Mouse (Mus musculus) gastrocnemius, postnatal 36 days (tissue): ENCODE data around the gene Snx22. TPM values are rescaled to one million over a fixed set of nuclear protein-coding genes. Genes with fewer than 3 reads are reported as not detected.

ENCODE experiments used
- DNase-seq, 2 experiments: peaks; one replicate each; pipeline ENCODE4 v3.0.0; 2022
- intact Hi-C: fragments of 180-260 bp; cut with DNase I; formaldehyde crosslinking; loops from one replicate; pipeline ENCODE4 v1.15.1; 2025
- total RNA-seq, 2 experiments: library from RNA; stranded (reverse); gene quantifications; 2 replicates each; pipeline ENCODE4 v1.2.3; 2021

The Snx22 gene
- total RNA-seq, 2 experiments from 2014 or later = 0.13 to 0.15 TPM

DNA sequence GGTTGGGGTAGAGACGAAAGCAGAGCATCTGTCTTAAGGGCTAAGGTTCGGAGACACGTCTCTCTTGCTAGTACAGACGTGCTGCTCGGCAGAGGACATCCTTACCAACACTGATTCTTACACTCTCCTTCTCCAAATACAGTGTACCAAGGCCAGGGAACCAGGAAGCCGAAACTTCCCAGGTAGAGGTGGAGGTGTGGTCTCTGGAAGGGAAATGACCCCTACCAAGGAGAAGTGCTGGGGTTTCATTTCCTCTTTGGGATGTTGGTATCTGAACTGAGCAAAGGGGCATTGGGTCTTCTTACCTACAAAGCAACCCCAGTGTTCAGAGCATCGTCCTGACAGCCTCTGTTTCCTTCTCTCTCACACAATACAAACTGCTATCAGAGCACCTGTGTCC, 3.2 kb upstream of the Snx22 start:
- DNase-seq = no peak
- intact Hi-C loops = no loop called here

- no peak for DNase-seq
- intact Hi-C loops = no loop called here
Measured at GRCm38 (mm10) chr9:66070151-66070550, 632 bp upstream of the Snx22 start.

DNA sequence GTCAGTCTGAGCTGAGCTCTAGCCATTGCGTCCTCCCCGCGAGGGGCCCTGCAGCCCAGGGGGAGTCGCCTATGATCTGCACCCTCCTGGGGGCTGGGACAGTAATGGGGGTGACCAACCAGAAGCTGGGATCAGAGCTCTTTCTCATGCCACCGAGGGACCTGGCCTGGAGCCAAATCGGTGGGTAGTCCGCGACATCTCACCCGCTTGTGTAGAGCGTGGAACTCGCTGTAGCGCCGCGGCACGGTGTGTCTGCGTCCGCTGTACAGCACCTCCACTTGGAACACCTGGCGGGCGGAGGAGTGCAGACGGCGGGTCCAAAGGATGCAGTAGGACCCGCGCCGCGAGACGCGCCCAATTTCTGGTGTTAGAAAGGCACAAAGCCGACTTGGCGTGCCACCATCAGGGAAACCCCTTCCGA, 538 bp downstream of the Snx22 start:
- intact Hi-C loops = no loop called here
- DNase-seq = no peak

GRCm38 (mm10) chr9:66068056-66068455, 1.5 kb downstream of the Snx22 start:
- intact Hi-C loops = no loop called here
- DNase-seq = no peak

DNA sequence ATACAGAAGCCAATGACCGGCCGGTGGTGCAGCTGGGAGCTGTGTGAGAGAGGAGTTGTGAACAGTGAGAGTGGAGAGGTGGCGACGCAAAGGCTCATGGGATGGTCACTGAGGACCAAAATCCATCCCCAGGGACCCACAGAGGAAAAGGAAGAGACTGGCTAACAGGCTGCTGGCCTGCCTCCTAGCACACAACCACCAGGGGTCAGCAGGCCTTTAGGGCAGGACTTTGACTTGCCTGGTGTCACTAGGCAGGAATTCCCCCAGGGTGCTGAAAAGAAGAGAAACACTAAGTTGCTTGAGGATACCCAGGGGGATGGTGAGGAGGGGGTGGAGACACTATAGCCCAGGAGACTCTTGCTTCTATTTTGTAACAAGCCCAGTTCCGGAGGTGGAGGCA, 2.0 kb downstream of the Snx22 start:
- intact Hi-C loops = no loop called here
- peak in 1 of 2 experiments; percentile 36 for DNase-seq

DNA sequence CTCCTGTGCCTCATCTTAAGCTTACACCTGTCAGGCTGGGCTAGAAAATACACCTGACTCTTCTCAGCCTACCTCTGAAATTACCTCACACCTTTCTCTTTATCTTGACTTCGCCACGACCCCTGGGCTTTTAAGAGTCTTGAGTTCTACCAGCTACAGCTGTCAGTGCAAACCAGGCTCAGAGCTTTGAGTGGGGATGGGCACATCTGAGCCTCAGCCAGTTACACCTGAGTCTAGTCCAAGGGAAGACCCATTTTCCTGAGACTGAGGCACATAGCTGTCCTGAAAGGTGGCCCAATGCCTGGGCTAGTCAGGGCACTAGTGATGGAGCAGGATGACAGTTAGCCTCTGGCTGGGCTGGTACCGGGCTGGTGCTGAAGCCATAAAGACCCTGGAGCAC, 2.7 kb downstream of the Snx22 start:
- DNase-seq = no peak
- intact Hi-C loops = no loop called here

DNA sequence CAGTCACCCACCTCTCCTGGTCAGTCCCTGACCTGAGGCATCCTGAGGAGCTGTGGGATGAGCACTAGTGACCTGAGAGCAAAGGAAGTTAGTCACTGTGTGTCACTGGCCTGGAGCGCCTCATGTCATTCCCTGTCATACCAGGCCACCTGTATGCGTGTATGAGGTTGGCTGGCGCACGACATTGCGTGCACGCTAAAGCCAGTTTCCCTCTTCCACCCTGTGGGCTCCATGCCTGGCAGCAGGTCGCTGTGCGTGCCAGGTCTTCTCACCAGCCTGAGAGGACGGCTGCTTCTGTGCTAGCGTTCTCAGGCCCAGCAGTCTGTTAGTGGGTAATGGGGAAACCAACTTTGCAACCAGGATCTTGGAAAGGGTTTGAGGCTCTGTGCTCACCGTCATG, 5.2 kb downstream of the Snx22 start:
- no peak for DNase-seq
- intact Hi-C loops = no loop called here

DNA sequence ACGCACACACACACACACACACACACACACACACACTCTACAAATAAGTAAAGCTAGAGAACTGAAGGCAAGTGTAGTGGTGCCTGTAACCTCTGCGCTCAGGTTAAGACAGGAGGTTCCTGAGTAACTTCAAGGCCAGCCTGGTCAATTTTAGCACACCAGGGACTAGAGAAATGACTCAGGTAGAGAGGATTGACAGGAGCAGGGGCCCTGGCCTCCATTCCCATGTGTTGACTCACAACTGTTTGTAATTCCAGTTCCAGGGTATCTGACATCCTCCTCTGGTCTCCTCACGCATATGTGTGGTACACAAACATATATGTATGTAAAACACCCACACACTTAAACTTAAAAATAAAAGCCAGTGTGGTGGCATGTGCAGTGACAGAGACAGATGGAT, 6.1 kb downstream of the Snx22 start:
- intact Hi-C loops = no loop called here

DNA sequence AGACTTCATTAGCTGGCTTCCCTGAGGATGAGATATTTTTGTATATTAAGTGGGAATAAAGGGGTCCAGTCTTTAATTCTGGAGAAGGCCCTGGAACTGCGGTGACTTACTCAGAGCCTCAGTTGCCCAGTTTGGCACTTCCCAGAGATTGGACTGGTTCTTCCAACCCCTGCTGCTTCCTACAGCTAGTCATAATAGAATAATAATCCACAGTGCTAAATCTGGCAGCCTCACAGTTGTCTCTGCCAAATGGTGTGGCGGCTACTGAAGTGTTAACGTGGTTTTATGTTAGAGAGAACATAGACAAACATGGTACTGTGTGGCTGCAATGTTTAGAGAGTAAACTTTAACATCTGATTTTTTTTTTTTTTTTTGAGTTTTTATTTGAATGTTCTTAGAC, 7.9 kb downstream of the Snx22 start:
- intact Hi-C loops = no loop called here

More for the DNA sequence above, 6.1 kb downstream of the Snx22 start:
- DNase-seq = no peak

DNA sequence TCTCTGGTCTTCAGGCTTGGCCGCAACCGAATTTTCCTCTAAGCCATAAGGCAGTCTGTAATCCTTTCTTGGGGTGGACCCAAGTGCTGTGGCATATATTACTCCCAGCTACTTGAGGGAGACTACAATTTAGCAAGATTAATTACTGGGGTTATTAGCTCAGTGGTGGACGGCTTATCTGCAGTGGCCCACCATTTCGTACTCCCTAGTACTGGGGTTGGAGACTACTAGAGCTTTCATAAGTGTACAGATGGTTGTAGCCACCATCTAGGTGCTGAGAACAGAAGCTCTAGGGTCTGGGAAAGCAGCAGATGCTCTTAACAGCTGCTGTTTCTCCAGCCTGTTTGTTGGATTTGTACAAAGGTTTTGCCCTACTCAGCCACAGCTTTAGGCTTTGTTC, 8.5 kb downstream of the Snx22 start:
- intact Hi-C loops = no loop called here
- no peak for DNase-seq

More for the DNA sequence above, 7.9 kb downstream of the Snx22 start:
- no peak for DNase-seq

DNA sequence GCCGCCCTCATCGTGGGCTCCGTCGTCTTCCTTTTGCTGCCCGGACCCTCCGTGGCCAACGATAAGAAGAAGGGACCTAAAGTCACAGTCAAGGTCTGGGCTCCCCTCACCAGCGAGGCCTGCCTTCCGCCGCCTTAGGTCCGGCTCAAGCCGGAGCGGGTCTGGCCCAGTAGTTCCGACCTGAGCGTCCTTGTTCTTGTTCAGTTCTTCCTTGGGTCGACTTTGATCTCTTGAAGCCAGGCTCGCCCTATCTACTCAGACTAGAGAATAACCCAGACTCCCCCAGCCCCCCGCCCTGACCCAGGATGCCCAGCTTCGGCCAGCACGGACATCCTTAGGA, 9.2 kb downstream of the Snx22 start:
- intact Hi-C loops = no loop called here
- no peak for DNase-seq

- intact Hi-C loops = no loop called here
Measured at GRCm38 (mm10) chr9:66059583-66060307, 9.8 kb downstream of the Snx22 start, which contains the start of gene Ppib. Gene Ppib, plus strand, starts transcription at chr9:66060222.

DNA sequence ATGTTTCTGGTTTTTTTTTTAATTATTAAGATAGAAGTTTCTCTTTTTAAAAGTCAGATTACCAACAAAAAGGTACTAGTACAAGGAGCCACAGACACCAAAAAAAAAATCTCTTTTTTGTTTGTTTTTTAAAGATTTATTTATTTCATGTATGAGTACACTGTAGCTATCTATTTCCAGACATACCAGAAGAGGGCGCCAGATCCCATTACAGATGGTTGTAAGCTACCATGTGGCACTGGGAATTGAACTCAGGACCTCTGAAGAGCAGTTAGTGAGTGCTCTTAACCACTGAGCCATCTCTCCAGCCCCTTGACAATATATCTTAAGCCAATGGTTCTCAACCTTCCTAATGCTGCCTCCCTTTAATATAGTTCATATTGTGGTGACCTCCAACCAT, 15.9 kb downstream of the Snx22 start:
- intact Hi-C loops = no loop called here
- no peak for DNase-seq

More at GRCm38 (mm10) chr9:66059583-66060307, 9.8 kb downstream of the Snx22 start, which contains the start of gene Ppib:
- DNase-seq = peak; percentile 94 to 97

DNA sequence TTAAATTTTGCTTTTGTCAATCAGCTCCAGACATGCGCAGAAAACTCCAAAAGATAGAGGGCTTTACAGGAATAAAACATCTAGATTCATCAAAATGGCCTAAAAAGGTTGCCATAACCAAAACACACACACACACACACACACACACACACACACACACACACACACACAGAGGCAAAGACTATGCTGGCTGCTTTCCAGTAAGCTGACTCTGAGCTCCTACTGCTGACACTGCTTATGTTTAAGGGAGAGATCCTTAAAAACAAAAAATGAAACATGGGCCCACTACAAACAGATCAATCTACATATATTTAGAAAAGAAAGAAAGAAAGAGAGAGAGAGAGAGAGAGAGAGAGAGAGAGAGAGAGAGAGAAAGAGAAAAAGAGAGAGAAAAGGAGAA, 16.8 kb downstream of the Snx22 start:
- intact Hi-C loops = no loop called here
- DNase-seq = no peak

DNA sequence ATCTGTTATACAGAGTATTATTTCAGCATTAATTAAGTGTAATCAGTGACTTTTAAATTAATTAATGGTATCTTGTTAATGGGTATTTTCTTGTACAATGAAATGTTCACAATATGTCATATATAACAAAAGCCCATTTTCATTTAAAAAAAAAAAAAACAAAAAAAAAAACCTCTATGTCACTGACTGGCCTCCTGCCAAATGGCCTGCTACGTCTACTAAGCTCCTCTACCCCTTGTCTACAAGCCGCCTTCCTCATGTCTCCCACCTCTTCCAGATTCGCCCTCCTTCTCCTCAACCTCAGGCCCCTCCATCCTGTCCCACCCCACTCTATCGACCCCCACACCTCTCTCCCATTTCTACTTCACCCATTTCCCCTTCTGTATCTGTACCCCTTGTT, 18.0 kb downstream of the Snx22 start:
- intact Hi-C loops = no loop called here

DNA sequence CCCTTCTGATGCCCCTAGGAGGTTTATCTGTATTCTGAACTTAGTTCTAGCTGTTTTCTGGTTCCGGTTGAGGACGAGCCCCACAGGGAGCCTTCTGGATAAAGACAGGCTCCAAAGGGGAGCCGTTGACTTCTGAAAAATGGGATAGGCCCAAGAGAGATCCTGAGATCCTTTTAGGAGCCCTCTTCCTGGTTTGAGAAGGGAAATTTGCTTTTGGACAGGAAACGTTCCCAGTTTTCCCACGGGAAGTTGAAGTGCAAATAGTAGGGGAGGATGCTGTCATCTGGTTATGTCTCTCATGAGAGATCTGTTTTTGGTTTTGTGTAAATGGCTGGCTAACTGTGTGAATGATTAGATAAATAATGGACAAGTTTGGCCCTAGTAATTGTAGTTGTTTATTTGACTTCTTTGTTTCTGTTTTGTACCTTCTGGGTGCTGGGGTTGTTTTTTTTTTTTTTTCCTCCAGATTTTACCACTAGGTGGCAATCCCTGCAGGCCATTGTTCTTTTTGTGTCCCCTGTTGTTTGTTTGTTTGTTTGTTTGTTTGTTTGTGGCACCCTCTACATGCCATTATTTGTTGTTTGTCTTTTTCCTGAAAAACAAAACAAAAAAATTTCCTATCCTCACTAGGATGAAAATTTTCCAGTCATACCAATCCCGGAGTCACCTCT, 19.5 kb downstream of the Snx22 start:
- intact Hi-C loops = no loop called here

More for the DNA sequence above, 18.0 kb downstream of the Snx22 start:
- no peak for DNase-seq

GRCm38 (mm10) chr9:66043241-66043640, 26.3 kb downstream of the Snx22 start:
- intact Hi-C loops = no loop called here
- no peak for DNase-seq

More for the DNA sequence above, 19.5 kb downstream of the Snx22 start:
- no peak for DNase-seq

DNA sequence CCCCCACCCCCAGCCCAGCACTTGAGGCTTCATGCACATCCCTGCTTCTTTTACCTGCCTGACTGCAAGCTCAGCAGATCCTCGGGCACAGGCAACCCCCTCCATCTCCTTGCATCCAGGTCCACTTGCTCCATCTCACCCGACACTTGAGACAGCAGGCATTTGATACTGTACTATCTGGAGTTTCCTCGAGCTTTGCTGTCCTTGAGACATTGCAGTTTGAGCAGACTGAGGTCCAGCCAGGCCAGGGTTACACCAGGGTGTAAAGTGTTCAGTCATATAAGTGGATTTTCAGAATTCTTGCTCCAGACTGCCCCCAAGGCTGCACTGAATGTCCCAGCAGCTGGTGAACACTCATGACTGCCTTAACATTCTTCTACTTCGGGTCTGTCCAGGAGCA, 27.2 kb downstream of the Snx22 start:
- intact Hi-C loops = no loop called here

DNA sequence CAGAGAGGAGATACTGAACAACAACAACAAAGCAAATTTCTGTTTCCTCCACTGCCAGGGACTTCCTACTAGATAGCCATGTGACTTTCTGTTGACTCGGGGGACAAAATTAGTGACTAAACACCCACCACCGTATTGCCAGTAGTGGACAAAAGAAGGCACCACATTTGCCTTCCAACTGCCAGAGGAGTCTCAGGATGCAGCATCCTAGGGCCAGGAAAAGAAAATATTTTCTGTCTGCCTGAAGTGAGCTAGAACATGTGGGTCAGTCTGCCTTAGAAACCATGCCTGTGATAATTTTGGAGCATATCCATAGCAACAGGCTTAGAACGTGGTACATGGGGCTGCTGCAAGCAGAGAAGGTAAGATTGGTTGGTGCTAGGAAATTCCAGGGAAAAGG, 28.7 kb downstream of the Snx22 start:
- intact Hi-C loops = no loop called here
- no peak for DNase-seq

More for the DNA sequence above, 27.2 kb downstream of the Snx22 start:
- no peak for DNase-seq

GRCm38 (mm10) chr9:66039290-66039689, 30.2 kb downstream of the Snx22 start:
- intact Hi-C loops = no loop called here

DNA sequence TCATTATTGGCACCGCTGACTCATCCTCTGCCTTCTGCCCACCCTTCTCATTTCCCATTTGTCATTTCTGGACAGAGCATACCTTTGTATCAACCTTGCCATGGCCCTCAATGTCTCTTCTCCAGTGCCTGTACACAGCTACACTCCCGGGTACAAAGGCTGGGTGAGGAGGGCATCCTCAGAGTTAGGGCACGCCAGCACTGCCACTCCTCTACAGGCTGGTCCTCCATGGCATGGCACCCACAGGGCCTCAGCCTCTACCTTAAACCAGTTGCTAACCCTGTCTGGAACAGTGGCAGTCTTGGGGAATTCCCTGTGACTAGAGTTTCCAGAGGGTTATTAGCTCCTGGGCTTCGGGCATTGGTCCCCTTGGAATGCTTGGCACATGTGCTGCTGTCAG, 30.9 kb downstream of the Snx22 start:
- intact Hi-C loops = no loop called here
- no peak for DNase-seq

More at GRCm38 (mm10) chr9:66039290-66039689, 30.2 kb downstream of the Snx22 start:
- DNase-seq = no peak

DNA sequence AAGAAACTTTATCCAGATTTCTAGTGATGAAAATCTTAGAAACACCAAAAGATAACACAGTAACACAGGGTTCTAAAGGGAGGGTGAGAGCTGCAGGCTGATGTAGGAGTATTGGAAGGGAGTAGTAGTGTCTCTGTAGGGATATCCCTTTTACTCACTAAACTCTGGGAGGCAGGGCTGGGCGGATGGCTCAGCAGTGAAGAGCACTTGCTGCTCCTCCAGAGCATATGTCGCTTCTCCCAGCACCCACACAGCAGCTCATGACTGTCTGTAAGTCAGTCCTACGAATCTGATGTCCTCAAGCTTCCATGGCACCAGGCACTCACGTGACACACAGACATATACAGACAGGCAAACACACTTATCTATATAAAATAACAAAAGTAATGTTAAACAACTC, 31.4 kb downstream of the Snx22 start:
- DNase-seq = no peak
- intact Hi-C loops = no loop called here
